Mouse (Mus musculus) embryo, embryonic 10.5 days (tissue): ENCODE measurements around the gene Hif3a.

Experiments
- DNase-seq: peaks from one replicate; pipeline ENCODE4 v3.0.0-alpha.2; 2015; ENCODE audit warnings: low spot score

Gene Hif3a

DNA sequence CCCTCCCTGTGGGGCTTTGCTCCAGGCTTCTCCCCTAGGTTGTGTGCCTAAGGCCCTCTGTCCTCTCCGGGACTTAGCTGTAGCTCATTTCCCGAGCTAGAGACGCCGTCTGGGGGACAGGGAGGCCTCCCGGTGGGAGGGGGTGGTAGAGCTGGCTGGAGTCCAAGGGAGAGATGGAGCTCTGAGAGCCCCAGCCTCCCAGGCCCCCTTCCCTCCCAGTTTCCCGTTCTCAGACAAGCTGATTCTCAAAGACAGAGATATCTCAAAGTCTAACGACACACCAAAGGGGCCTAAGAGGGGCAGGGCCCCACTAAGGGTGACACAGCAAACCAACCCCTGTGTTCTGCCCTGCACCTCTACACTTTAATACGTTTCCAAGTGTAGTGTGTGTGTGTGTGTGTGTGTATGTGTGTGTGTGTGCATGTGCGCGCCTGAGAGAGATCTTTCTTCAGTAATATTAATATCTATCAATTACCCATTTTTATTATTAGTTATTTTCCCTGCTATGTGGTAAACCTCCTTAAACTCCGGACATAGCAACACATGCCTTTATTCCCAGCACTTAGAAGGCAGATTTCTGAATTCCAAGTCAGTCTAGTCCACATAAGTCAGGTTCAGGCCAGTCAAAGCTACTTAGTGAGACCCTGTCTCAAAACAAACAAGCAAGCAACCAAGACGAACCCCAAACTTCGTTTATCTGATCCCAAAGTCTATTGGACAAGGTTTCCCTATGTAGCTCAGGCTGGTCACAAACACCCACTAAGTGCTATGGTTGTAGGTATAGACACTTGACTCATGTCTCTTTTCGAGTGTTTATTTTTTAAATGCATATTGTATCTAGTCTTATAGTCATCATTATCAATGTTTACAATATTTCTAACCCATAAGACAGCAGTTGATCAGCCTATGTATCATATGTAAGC, 5.4 kb downstream of the Hif3a start:
- peak; percentile 39 for DNase-seq

DNA sequence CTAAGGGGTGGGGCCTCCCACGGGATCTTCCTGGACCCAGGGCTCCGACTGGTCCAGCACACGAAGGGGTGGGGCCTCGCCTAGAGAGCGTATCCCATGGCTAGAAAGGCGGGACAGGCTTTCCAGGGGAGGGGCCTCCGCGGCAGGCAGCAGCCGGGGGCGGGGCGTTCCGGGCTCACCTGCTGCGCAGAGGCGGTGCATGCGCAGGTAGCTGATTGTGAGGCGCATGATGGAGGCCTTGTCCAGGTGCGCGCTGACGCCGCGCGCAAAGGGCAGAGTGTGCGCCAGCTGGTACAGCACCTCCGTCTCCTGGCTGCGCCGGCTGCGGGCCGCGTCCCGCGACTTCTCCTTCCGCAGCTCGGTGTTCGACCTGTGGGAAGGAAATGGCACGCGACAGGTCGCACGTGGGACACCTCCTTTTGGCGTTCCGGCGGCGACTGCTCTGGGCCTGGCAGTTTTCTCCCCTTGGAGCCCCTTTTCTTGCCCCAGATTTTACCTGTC, 6.1 kb downstream of the Hif3a start:
- peak; percentile 86 for DNase-seq

DNA sequence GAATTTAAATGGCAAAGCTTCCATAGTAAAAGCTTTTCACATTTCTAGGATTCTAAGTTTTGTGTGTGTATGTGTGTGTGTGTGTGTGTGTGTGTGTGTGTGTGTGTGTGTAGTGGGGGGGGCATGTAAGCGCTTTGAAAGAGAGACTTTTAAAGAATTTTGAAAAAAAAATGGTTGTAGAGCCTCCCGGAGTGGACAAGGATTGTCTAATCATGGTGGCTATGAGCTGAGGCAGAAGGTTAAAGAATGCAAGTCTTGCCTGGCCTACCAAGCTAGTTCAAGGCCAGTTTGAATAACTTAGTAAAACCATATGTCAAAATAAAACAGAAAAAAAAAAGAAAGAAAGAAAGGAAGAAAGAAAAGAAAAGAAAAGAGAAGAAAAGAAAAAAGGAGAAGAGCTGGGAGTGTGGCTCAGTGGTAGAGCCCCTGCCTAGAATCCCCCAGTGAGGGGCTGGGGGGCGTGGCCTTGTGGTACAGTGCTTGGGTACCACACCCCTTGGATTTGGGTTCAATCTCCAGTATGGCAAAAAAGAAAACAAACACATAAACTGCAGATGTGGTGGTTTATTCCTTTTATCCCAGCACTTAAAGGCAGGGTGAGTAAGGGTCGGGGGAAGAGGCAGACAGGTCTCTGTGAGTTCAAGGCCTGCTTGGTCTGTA, 6.8 kb downstream of the Hif3a start:
- DNase-seq, result no peak

DNA sequence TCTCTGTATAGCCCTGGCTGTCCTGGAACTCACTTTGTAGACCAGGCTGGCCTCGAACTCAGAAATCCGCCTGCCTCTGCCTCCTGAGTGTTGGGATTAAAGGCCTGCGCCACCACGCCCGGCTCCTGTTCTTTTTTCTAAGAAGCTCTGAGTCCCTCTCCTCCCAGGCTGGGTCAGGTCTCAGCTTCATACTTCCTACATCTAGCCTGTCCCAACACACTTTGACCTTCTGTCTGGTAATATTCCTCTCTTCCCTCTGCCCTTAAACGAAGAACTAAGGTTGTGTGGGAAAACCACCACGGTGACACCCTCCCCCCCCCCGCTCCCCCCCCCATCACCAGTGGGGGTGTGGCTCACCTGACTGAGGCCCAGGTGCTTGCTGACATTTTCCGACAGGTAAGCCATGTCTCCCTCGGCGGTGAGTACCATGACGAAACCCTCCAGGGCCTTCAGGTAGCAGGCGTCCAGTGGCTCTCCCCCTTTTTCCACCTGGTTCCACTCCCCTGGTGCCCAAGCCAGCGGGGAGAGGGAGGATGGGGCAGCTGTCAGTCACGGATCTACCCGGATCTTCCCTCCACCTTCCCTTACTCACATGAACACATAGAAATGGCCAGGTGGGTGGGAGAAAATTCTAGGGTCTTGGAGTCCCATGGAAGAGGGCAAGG, 7.8 kb downstream of the Hif3a start:
- no peak for DNase-seq

DNA sequence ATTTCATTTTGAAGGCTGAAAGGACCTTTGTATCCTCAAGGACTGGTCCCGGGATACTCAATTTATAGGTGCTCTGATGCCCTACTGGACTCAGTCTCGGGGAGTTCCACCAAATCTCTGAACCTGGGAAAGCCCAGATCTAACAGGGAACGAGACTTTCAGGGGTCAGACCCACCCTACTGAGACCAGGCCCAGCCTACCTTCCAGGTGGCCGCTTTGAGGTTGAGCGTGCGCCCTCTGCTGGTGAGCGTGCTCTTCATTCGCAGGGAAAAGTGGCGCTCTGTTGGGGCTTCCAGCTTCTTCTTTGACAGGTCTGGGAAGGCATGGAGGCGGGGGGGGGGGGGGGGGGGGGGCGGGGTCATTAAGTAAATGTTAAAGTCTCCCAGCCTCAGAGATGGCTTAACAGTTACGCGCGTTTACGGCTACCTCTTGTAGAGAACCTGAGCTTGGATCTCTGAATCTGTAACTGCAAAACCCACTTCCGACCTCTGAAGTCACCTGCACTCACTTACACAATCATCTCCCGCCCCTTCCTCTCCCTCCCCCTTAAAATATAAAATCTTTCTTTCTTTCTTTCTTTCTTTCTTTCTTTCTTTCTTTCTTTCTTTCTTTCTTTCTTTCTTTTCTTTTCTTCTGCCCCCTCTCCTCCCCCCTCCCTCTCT, 11.2 kb downstream of the Hif3a start:
- DNase-seq, result peak; percentile 79

DNA sequence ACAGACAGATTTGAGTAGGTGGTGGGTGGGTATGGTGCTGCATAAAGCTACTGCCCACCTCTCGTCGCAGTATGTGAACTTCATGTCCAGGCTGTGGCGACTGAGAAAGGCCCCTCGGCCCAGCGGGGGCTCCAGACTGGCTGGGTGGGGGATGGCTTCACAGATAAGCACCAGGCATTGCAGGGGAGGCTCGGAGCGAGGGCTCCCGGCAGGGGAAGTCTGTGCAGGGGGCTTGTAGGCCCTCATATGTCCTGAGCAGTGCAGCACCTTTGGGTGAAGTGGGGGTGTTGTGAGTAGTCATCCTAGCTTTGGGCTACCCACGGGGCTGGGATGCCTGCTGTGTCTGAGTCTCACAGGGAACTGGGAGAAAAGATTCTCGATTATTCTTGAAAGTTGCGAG, 11.7 kb downstream of the Hif3a start:
- no peak for DNase-seq

DNA sequence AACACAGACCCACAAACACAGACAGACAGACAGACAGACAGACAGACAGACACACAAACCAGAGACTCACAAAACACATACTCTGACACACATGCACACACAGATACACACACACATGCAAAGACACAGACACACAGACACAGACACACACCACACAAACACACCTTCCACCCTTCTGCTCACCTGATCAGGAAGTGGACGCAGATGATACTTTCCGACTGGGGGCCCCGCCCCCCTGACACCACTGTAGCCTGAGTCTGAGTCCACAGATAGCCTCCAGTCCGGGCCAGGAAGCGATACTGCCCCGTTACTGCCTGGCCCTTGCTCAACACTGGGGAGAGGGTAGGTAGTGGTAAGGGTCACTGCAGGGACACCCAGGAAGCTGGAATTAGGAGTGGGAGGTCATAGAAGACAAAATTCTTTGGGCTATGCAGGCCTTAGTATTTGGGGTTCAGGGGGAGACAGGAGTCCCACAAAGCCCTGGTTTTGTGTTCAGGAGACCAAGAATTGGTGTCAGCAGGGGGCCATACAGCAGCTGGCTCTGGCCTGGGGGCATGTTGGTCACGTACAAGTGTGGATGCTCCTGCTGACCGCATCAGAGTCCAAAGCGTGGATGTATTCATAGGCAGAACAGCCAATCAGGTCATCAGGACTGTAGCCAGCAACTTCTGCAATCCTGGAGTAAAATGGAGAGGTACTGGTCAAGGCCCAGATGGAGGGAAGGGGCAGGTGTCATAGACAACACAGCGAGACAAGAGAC, 13.6 kb downstream of the Hif3a start:
- DNase-seq, result no peak

DNA sequence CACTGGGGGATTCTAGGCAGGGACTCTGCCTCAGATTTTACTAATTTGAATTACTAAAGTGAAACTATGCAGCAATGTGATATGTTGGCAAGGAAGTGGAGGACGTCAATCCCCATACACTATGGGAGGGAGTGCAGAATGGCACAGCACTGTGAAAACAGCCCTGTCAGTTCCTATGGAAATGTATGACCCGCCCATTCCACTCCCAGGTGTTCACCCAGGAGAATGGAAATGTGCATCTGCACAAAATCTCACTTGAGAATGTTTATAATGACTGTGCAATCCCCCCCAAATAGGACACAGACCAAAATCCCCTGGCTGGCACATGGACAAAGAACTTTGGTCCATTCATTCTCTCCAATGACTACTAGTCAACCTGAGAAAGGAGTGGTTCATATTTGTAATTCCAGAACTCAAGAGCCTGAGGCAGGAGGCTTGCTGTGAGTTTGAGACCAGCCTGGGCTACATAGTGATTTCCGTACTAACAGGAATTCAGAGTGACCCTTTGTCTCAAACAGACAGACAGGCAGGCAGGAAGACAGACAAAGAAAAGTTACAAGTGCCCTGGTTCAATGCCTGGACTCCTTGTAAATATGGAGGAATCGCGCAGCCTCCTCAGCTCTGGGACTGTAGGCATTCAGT, 15.1 kb downstream of the Hif3a start:
- no peak for DNase-seq

DNA sequence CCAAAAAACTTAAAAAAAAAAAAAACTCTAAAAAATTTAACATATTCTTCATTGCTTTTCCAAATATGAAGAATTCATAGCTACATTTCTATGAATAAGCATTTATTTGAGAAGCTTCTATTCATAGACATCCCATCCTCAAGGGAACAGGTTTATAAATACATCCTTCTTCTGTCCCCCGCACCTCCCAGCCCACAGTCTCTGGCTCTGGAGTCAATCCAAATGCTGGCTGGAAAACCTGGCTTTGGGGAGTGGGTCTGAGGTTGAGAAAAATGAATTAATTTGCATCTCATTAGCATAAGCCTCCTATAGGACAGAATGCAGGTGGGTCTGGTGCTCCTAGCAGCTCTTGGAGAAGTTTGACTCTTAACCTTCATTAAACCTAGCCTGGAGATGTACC, 16.5 kb downstream of the Hif3a start:
- DNase-seq, result no peak

DNA sequence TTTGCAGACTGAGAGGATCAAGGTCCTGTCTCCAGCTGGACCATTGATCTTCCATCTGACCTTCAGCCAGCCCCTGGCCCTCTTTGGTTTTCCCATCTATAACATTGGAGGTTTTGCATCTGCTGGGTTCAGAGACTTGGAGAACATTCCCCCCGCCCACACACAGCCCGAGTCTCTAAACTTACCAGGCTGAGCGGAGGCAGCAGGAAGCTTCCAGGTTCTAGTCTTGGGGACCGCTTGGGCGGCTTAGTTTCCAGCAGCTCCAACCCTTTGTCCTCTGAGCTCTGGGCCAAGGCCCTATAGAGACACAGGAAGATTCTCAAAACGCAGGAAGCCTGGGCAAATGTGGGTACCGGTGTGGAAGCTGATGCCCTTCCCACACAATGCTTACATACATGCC, 22.9 kb downstream of the Hif3a start:
- DNase-seq, result no peak

DNA sequence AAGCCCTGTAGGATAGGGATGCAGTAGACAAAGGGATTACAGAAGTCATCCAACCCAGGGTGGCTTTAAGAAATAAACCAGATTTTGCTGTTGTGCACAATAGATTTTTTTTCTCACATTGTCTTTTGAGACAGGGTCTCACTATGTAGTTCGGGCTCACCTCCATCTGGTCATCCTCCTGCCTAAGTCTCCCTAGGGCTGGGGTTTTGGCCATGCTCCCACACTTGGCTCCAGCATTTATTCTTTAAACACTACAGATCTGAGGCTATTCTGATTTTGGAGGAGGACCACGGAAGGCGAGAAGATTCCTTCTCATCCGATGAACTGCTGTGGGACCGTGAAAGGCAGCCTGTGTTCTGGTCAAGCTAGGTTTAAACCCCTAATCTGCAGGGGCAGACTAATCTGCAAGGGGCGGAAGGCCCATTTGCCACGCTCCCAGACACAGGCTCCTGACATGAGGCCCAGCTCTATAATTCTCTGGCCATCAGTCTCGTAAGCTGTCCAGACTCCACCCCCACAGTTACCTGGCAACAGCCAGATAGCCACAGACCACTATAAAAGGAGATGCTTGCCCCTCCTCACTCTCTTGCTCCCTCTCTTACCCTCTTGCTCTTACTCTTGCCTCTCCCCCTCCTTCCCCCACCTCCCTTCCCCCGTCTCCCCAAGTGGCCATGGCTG, 24.1 kb downstream of the Hif3a start:
- peak; percentile 61 for DNase-seq

DNA sequence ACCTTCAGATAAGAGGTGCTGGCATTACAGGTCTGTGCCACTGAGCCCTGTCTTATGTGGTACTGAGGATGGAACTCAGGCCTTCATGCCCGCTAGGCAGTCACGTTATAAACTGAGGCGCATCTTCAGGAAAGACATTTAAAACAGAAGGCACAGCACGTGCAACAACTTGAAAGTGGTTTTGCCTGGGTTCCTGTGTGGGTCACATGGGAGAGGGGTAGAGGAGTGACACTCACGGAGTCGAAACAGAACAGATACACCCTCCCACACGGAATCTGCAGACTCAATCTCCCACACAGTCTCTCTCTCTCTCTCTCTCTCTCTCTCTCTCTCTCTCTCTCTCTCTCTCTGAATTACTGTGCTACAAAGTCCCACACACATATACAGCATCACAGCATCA, 32.0 kb downstream of the Hif3a start:
- no peak for DNase-seq

DNA sequence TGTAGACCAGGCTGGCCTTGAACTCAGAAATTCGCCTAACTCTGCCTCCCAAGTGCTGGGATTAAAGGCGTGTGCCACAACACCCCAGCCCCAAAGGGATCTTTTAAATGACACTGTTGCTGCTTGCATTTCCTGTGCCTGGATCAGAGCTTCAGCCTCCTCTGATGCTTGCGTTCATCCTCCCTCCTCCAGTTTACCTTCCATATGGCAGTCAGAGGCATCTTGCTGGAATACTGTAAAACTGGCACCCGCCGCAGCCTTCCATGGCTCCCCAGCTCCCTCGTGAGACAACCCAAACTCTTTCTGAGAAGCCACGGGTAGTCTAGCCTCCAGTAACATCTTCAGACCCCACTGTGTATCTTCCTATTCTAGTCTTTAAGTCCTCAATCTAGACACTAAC, 33.3 kb downstream of the Hif3a start:
- no peak for DNase-seq

DNA sequence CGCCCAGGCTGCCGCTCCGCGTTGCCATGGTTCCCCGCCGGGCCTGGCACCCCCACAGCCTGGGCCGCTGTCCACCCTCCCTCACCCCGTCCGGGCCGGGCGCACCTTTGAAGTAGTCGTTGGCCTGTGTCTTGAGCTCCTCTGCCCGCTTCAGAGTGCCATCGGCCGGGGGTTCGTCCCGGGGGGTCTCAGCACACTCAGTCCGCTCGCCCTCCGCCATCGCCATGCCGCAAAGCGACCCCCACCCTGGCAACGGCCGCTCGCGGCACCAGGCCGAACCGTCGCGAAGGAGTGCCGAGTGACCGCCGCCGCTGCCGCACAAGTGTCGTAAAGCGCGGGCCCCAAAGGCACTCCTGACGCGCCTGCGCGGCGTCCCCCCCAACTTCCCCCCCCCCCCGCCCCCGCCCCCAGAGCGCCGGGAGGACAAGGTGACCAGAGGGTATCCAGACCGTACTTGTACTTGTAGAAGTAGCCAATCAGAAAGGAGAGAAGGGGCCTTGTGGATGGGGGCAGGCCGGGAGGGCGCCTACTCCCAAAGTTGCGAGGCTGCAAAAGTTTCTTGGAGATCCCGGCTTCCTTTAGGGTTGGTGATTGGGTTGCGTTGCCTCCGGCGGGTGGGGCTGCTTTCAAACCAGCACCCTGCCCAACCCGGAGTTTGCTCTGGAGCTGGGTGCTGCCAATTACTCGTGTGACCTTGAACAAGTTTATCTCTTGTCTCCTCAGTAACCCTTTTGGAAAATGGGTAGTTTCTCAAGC, 34.5 kb downstream of the Hif3a start, which contains the start of gene Ppp5c:
Gene Ppp5c, minus strand, starts transcription at position 337 of the 756 bp plus-strand sequence.
- peak; percentile 95 for DNase-seq

DNA sequence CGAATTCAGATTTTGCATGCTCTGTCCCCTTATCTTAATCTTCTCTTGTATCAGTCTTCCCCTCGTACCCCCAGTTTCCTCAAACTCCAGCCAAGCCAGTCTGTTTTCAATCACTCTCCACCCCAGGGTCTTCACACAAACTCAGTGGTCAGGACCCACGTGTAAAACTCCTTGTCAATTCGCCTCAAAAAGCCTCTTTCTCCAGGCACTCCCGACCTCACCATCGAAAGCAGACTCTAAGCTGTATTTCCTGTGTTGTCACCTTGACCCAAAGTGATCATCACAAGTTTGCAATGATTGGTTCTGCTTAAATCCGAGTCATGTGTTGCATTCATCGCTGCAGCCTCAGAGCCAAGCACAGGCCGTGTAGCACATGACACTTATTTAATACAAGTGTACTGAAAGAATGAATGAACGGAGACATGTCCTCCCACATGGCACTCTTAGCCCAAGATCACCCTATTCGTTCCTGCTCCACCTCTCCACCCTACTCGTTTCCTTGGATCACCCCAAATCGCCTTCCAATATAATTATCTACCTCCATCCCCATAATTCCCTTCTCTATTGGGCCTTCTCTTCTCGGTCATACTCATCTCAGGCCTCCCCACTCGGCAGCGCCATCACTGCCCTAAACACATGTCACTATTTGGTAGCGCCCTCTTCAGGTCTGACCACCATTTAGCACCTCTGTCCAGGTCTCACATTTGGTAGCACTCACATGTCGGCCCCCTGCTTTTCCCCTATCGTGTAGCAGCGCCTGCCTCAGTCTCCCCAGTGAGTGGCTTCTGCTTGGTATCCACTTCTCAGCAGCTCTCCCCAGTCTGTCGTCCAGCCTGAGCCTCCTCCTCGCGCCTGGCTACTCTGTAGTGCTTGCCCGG, 35.3 kb downstream of the Hif3a start:
- peak; percentile 89 for DNase-seq

DNA sequence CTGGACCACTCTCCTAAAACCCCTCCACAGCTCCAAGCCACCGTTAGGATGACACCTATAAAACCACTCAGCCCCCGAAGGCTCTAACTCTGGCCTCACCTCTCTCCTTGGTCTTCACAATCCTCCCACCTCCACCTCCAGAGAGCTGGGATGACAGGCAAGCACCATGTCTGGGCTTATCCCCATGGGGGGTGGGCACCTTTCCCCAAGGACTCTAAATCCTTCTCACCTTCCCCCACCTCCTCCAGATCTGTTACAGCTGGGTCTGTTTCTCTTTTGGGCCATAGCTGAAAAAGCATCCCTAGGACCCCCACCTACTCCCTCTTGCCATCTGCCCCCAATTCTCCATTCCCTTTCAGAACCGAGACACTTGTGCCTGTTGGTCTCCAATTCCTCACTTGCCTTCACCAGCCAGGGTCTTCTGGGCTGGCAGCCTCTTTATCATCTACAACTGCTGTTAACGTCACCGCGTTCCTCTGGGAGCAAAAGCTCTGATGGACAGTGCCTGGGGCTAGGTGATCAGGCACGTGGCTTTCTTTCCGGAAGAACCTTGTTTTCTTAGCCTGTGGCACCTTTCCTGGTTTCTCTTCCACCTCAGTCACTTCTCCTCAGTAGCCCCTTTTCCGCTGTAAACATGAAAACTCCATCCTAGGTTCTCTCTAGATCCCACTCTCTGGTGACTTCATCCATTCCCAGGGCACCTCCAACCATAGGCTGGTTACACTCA, 36.2 kb downstream of the Hif3a start:
- DNase-seq, result no peak

DNA sequence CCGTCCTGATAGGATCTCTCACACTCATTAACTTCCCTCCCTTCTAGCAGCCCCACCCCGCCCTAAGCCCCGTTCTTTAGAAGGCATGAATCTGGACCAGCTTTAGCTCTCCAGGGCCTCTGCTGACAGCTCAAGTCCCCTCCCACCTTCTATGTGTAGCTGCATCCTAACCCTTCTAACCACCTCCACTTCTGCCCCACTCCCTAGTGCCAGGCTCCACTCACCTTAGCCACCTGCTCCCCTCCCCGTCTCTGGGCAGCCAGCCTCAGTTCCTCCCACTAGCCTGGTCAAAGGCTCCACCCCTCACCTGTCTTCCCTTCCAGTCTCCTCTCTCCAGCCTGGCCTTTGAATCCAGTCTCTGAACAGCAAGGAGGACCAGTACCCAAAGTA, 36.7 kb downstream of the Hif3a start:
- no peak for DNase-seq
